Mouse (Mus musculus): Measurements from ENCODE around the gene Tspan14.

Gene Tspan14

GRCm38 (mm10) chr14:40917632-40918031 is 49.0 kb downstream of the Tspan14 start:
- DNase-seq (ENCODE audit: low read depth) = peak; percentile 90

- DNase-seq (ENCODE audit: low read depth) = no peak
These were observed 49.9 kb downstream of the Tspan14 start for GRCm38 (mm10) chr14:40916667-40917066.

DNA sequence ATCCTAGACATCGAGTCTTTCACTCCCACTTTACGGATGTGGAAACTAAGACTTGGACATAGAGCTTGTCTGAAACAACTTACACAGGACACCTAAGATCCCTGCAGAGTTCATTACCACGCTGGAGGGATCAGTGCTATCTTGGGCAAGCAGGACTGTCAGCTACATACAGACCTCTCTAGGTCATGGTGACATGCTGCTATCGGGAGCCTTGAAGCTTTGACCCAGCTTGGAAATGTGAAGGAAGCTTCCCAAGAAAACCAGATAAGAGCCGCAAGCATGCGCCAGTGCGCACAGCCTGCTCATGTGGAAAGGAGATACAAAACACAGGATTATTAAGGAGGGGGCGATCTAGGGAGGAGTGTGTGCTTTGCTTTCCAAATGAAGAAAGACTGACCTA is 50.8 kb downstream of the Tspan14 start:
- DNase-seq (ENCODE audit: low read depth) = no peak

GRCm38 (mm10) chr14:40914701-40915100 is 51.9 kb downstream of the Tspan14 start:
- DNase-seq (ENCODE audit: low read depth) = no peak

DNA sequence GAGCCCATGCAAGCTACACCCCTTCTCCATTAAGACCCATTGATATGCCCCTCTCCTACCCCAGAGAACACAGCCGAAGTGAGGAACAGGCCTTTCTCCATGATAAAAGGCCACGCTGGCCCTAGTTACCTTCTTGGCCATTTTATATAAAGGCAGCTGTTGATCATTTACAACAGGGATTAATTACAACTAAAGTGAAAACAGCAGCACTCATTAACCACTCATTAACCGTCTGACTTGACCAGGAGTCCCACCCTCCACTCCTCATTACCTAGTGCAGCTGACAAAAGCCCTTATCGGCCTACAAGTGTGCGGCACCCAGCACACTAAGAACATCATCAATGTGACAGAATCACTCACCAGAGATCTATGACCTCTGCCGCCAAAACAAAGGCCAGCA is 52.9 kb downstream of the Tspan14 start:
- DNase-seq (ENCODE audit: low read depth) = no peak

DNA sequence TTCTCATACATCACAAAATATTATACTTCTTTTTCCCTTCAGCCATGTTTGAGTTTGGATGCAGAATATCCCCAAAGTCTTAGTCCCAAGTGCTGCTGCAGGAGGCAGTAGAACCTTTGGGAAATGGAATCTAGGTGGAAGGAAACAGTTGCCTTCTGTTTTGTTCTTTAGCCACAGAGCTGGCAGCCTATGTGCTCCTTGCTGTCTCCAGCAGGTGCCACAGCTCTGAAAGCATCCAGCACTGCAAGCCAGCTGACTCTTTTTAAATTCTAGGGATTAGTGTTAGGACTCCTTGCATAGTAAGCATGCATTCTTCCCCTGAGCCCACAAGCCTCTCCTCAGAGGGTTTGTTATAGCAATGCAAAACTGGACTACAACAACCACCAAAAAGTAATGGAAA is 55.1 kb downstream of the Tspan14 start:
- no peak for DNase-seq (ENCODE audit: low read depth)

- DNase-seq (ENCODE audit: low read depth) = no peak
These were observed 57.8 kb downstream of the Tspan14 start for GRCm38 (mm10) chr14:40908763-40909162.

DNA sequence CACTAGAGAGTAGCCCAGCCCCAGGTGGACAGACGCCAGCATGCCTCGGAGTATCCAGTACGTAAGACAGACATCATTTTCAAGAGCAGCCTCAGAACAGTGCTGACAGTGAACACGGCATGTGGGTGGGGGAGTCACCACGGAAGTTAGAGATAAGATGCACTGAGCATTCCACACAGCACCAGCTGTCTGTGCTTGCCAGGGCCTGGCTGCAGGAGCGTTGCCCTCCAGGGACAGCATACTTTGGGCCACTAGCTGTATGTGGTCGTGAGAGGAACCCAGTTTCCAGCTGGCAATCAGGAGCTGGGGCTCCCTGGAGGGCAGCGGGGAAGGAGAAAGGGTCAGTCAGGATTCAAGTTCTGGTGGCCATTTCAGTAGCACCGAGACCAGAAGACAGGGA is 59.8 kb downstream of the Tspan14 start:
- DNase-seq (ENCODE audit: low read depth) = no peak

- DNase-seq (ENCODE audit: low read depth) = no peak
These were observed 60.8 kb downstream of the Tspan14 start for GRCm38 (mm10) chr14:40905813-40906212.

- no peak for DNase-seq (ENCODE audit: low read depth)
These were observed 64.1 kb downstream of the Tspan14 start for GRCm38 (mm10) chr14:40902307-40903055.

DNA sequence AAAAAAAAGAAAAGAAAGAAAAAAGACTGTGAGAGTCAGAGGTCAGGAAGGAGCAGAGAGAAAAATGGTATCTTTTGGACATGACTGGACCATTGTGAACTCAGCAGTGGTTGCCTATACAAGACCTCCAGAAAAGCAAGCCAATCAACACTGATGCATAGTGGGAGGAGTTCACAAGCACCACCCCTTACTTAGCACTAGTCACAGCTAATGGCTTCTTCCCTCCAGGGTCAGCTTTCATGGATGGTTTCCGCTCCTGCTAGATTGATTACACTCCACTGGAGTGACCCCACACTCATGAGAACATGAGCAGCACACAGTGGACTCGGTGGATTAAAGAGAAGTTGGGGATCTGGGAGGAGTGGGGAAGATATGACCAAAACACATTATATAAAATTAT is 66.3 kb downstream of the Tspan14 start:
- DNase-seq (ENCODE audit: low read depth) = no peak

DNA sequence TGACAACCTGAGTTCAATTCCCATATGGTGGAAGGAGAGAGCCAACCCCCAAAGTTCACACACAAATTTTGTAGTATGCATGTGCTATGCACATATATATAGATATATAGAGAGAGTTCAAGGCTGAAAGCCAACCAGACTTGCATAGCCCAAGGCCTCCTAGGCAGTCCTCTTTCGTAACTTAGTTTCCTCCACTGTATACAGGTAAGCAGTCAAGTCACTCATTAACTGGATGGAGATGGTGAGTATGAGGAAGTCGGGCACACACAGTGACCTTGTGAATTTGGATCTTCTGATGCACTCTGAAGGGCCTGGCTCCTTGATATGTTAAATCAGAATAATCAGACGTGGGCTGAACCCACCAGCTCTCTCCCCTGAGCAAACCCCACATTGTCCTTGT is 68.7 kb downstream of the Tspan14 start:
- DNase-seq (ENCODE audit: low read depth) = no peak

DNA sequence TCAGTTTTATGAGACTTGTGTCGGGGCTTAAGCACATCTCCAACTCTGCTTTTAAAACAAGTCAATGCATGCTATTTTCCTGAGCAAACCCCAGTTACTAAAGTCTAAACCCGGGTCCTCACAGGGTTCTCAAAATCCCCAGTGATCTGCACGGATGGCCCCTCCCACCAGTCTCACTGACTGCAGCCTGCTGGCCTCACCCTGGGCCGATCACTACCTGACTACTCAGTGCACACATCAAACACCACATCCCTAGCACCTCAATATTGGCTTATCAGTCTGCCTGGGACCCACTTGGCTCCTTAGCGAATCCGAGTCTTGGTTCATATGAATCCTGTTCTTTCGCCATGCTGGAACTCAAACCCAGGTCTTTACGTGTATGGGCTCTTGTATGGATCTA is 70.9 kb downstream of the Tspan14 start:
- no peak for DNase-seq (ENCODE audit: low read depth)

- DNase-seq (ENCODE audit: low read depth) = peak; percentile 76
These were observed 71.9 kb downstream of the Tspan14 start for GRCm38 (mm10) chr14:40894576-40895247.

DNA sequence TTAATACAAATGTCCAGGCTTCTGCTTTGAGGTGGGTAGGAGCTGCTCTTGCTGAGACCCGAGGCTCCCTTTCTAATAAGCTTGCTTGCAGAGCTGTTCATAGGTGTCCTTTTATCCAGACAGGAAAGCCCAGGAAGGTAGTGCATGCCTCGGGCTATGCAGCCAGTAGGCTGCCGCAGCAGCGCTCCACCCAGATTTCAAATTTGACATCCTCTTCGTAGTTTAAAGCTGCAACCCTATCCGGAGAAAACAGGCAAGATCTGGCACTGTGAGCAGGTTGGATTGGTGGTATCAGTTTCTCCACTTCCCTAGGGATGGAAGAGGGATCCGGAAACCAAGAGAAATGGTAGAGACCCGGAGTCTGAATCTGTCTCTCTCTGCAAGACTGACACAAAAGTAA is 72.7 kb downstream of the Tspan14 start:
- DNase-seq (ENCODE audit: low read depth) = no peak

GRCm38 (mm10) chr14:40893196-40893595 is 73.4 kb downstream of the Tspan14 start, which contains the start of gene Sh2d4b:
TSS of gene Sh2d4b (minus strand) at chr14:40893266.
- DNase-seq (ENCODE audit: low read depth) = no peak

GRCm38 (mm10) chr14:40892326-40892825 is 74.2 kb downstream of the Tspan14 start:
- DNase-seq (ENCODE audit: low read depth) = no peak

- no peak for DNase-seq (ENCODE audit: low read depth)
These were observed 75.1 kb downstream of the Tspan14 start for GRCm38 (mm10) chr14:40891506-40891905.

DNA sequence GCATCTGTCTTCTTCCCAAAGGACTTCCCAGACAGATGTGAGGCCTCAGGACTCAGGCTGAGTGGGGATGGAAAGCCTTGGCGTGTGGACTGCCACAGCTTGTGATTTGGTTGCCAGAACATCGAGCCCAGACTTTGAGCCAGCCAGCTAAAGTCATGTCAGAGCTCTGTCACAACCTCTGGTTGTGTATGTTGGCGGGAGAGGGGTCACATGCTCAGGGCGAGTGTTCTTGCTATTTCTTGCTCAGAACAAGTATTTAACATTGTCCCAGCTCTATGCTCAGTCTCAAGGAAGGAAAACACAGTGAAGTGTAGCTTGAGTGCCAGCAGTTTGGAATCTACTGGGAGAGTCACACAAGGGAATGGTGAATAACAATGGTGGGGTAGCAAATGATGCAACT is 76.9 kb downstream of the Tspan14 start:
- DNase-seq (ENCODE audit: low read depth) = no peak

DNA sequence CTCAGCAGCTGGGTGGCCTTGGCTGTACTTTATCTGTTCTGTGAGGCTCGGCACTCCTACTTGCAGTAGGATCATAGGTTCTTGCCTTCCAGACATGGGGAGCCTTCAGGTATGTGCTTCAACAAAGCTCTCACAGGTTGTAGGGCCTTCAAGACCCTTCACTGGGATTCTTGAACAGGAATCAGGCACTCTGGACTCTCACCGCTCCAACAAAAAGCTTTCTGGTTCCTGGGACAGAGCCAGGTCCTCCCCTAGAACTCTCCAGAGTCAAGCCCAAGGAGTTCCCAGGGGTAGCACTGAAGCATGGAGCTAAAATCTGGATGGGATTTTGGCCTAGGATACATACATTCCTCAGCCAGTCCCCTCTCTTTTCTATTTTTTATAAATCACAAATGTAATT is 77.4 kb downstream of the Tspan14 start:
- DNase-seq (ENCODE audit: low read depth) = no peak

GRCm38 (mm10) chr14:40886428-40887202 is 80.0 kb downstream of the Tspan14 start:
- peak; percentile 16 for DNase-seq (ENCODE audit: low read depth)

DNA sequence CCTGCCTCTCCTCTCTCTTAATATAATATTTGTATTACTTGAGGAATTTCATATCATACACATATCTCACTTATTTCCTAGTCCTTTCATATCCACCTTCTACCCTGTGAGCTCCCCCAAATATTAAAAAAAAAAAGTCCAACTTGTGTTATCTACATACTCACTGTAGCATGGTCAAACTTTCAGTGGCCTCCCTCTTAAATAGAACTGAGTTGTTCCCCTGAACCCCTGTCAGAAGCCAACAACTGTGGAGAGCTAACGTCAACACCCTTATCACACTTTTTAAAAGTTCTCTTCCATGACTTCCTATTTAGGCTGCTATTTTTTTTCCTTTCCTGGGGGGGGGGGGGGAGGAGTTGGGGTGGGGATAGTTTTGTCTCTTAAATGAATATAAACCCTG is 80.9 kb downstream of the Tspan14 start:
- no peak for DNase-seq (ENCODE audit: low read depth)

- DNase-seq (ENCODE audit: low read depth) = peak; percentile 44
These were observed 81.4 kb downstream of the Tspan14 start for GRCm38 (mm10) chr14:40885225-40885624.

Data from NIH3T3 (cell line).